Mouse (Mus musculus) thymus, postnatal 0 days (tissue): ENCODE results near the gene Ccl9. TPM values are rescaled to one million over a fixed set of nuclear protein-coding genes. Genes with fewer than 3 reads are reported as not detected.

Experiments
- DNase-seq: peaks from one replicate; pipeline ENCODE4 v3.0.0-alpha.2; 2015; ENCODE audit warnings: low spot score
- polyA plus RNA-seq: library from polyadenylated mRNA; unstranded; fragments of >200 nt; fragmentation: Nextera tagmentation; extraction: Ambion mirVana; gene quantifications from 2 replicates; pipeline ENCODE4 v1.2.1, GENCODE M21; 2015

Ccl9 gene
- polyA plus RNA-seq, 1 experiment from 2014 or later: 7.5 TPM

- no peak for DNase-seq
Measured at GRCm38 (mm10) chr11:83538705-83539314, 39.6 kb downstream of the Ccl9 start.

GRCm38 (mm10) chr11:83536831-83537230, 41.6 kb downstream of the Ccl9 start:
- DNase-seq: no peak

- no peak for DNase-seq
Measured at GRCm38 (mm10) chr11:83534609-83535423, 43.6 kb downstream of the Ccl9 start.

- DNase-seq: no peak
Measured at GRCm38 (mm10) chr11:83534143-83534542, 44.3 kb downstream of the Ccl9 start.

- DNase-seq: no peak
Measured at GRCm38 (mm10) chr11:83533192-83533591, 45.2 kb downstream of the Ccl9 start.

- no peak for DNase-seq
Measured at GRCm38 (mm10) chr11:83530360-83530759, 48.1 kb downstream of the Ccl9 start, which contains the start of gene Ccl5. Ccl5 (minus strand) TSS chr11:83530518.

- no peak for DNase-seq
Measured at GRCm38 (mm10) chr11:83529024-83529423, 49.4 kb downstream of the Ccl9 start.

Other genes starting within 250 kb of the Ccl9 start
- gene Rasl10b, start 169.5 kb downstream of the Ccl9 start, polyA plus RNA-seq: 0.24 and 0.26 TPM in 2 replicates
- gene Gas2l2, start 149.2 kb downstream of the Ccl9 start, polyA plus RNA-seq: 0.12 and 0.21 TPM in 2 replicates
- 2.2 and 2.7 TPM in 2 replicates for gene 1700020L24Rik, start 141.0 kb downstream of the Ccl9 start, polyA plus RNA-seq
- gene Mmp28, start 115.6 kb downstream of the Ccl9 start, polyA plus RNA-seq: 1.4 and 2.3 TPM in 2 replicates
- gene Taf15, start 105.5 kb downstream of the Ccl9 start, polyA plus RNA-seq: 6.9 and 10.2 TPM in 2 replicates
- gene Heatr9, start 56.5 kb downstream of the Ccl9 start, polyA plus RNA-seq: not detected in 2 replicates
- 44.9 and 47.3 TPM in 2 replicates for gene Ccl5, start 48.1 kb downstream of the Ccl9 start, polyA plus RNA-seq
- gene Ccl6, start 14.5 kb upstream of the Ccl9 start, polyA plus RNA-seq: 12.1 and 13.7 TPM in 2 replicates
- gene Rpl9-ps1, start 67.0 kb upstream of the Ccl9 start, polyA plus RNA-seq: not detected in 2 replicates
- 0.68 and 1.5 TPM in 2 replicates for gene Ccl3, start 70.7 kb upstream of the Ccl9 start, polyA plus RNA-seq
- 3.0 and 3.2 TPM in 2 replicates for gene Ccl4, start 83.9 kb upstream of the Ccl9 start, polyA plus RNA-seq
- gene Wfdc17, start 125.4 kb upstream of the Ccl9 start, polyA plus RNA-seq: 17.2 and 17.8 TPM in 2 replicates
- 48.5 and 54.9 TPM in 2 replicates for gene Wfdc18, start 130.4 kb upstream of the Ccl9 start, polyA plus RNA-seq
- 13.4 and 15.6 TPM in 2 replicates for gene Wfdc21, start 168.3 kb upstream of the Ccl9 start, polyA plus RNA-seq
- 19.4 and 23.5 TPM in 2 replicates for gene Heatr6, start 175.1 kb upstream of the Ccl9 start, polyA plus RNA-seq